Mouse (Mus musculus): Measurements from ENCODE around the gene Clasp2.

Gene Clasp2

GRCm38 (mm10) chr9:113931375-113932099, 190.3 kb downstream of the Clasp2 start:
- no peak for DNase-seq (ENCODE audit: low spot score)

- no peak for DNase-seq (ENCODE audit: low spot score)
Measured at GRCm38 (mm10) chr9:113932100-113932470, 190.8 kb downstream of the Clasp2 start.

- no peak for DNase-seq (ENCODE audit: low spot score)
Measured at GRCm38 (mm10) chr9:113932501-113932900, 191.2 kb downstream of the Clasp2 start.

- no peak for DNase-seq (ENCODE audit: low spot score)
Measured at GRCm38 (mm10) chr9:113935638-113936037, 194.4 kb downstream of the Clasp2 start.

- DNase-seq (ENCODE audit: low spot score), result no peak
Measured at GRCm38 (mm10) chr9:113939063-113939850, 198.0 kb downstream of the Clasp2 start.

GRCm38 (mm10) chr9:113941103-113941805, 200.0 kb downstream of the Clasp2 start:
- DNase-seq (ENCODE audit: low spot score), result no peak

- no peak for DNase-seq (ENCODE audit: low spot score)
Measured at GRCm38 (mm10) chr9:113943372-113943771, 202.1 kb downstream of the Clasp2 start.

GRCm38 (mm10) chr9:113947216-113947615, 205.9 kb downstream of the Clasp2 start:
- no peak for DNase-seq (ENCODE audit: low spot score)

- DNase-seq (ENCODE audit: low spot score), result no peak
Measured at GRCm38 (mm10) chr9:113957777-113958176, 216.5 kb downstream of the Clasp2 start.

- no peak for DNase-seq (ENCODE audit: low spot score)
Measured at GRCm38 (mm10) chr9:113963718-113964117, 222.4 kb downstream of the Clasp2 start.

GRCm38 (mm10) chr9:113964415-113964814, 223.1 kb downstream of the Clasp2 start:
- no peak for DNase-seq (ENCODE audit: low spot score)

GRCm38 (mm10) chr9:113966838-113967237, 225.6 kb downstream of the Clasp2 start:
- no peak for DNase-seq (ENCODE audit: low spot score)

- DNase-seq (ENCODE audit: low spot score), result no peak
Measured at GRCm38 (mm10) chr9:113968967-113969366, 227.7 kb downstream of the Clasp2 start.

All from layer of hippocampus, adult 11-12 months (tissue).